ENCODE assay signal across 8 mouse cellular contexts in genomic region chr4:58911831-58912628, GRCm38 (mm10). TPM values are rescaled to one million over a fixed set of nuclear protein-coding genes. Genes with fewer than 3 reads are reported as not detected.
DNase-seq lines count a peak whose midpoint lies in the region; ATAC-seq and TF ChIP-seq lines count a peak whose summit lies in the region.

No protein-coding gene starts in this region.

- TF ChIP-seq CTCF in heart, adult 2 months (IDR thresholded peaks at IDR 0.05) = no peak

- peaks cover 11% of the 10 kb centered on the region for H3K4me1 ChIP-seq in embryonic facial prominence, embryonic 14.5 days (ENCODE audit: control insufficient read depth, insufficient read depth, low read length)
- H3K4me1 ChIP-seq in heart, adult 2 months (ENCODE audit: control insufficient read depth, insufficient read depth, low read length) = peaks cover 9% of the 10 kb centered on the region
- H3K4me1 ChIP-seq in kidney, embryonic 14.5 days (ENCODE audit: control insufficient read depth, insufficient read depth, low read length) = 0 out of 2 replicates have a peak, but pooled peaks cover 6% of the 10 kb centered on the region
- H3K4me1 ChIP-seq in liver, embryonic 12.5 days = peaks cover 54% of the 10 kb centered on the region

- peak overlapping the region; percentile 91 for H3K4me3 ChIP-seq in embryonic facial prominence, embryonic 14.5 days (ENCODE audit: low read depth, low read length)
- peak overlapping the region; percentile 83 for H3K4me3 ChIP-seq in heart, adult 2 months
- H3K4me3 ChIP-seq in kidney, embryonic 14.5 days (ENCODE audit: low read length) = peak overlapping the region; percentile 89
- peak overlapping the region; percentile 99 for H3K4me3 ChIP-seq in liver, embryonic 12.5 days
- H3K4me3 ChIP-seq in myocyte = peak overlapping the region; percentile 67

- no peaks in the 10 kb centered on the region for H3K27me3 ChIP-seq in embryonic facial prominence, embryonic 14.5 days (replicated peaks; ENCODE audit: control insufficient read depth, insufficient read depth, low read length)
- H3K27me3 ChIP-seq in heart, adult 2 months (ENCODE audit: control insufficient read depth, insufficient read depth, low read length) = no peaks in the 10 kb centered on the region
- H3K27me3 ChIP-seq in kidney, embryonic 14.5 days (ENCODE audit: control insufficient read depth, insufficient read depth, low read length) = no peaks in the 10 kb centered on the region
- no peaks in the 10 kb centered on the region for H3K27me3 ChIP-seq in liver, embryonic 12.5 days (replicated peaks)
- H3K27me3 ChIP-seq in myocyte (ENCODE audit: control insufficient read depth, insufficient read depth, insufficient read length) = no peaks in the 10 kb centered on the region

- peak; percentile 74 for ATAC-seq in embryonic facial prominence, embryonic 14.5 days (ENCODE audit: low read depth)
- ATAC-seq in kidney, embryonic 14.5 days (ENCODE audit: low FRiP score, low TSS enrichment) = peak; percentile 82
- ATAC-seq in liver, embryonic 12.5 days = peak; percentile 71

- 0% methylated on average over 34 of the region's 126 CpGs for WGBS in embryonic facial prominence, embryonic 14.5 days
- under 1% methylated on average over 114 of the region's 126 CpGs for WGBS in heart, adult 2 months
- under 1% methylated on average over 84 of the region's 126 CpGs for WGBS in kidney, embryonic 14.5 days
- under 1% methylated on average over 111 of the region's 126 CpGs for WGBS in liver, embryonic 12.5 days (ENCODE audit: insufficient replicate concordance)

- H3K36me3 ChIP-seq in embryonic facial prominence, embryonic 14.5 days (ENCODE audit: control insufficient read depth, insufficient read depth, low read length) = no peaks in the 10 kb centered on the region
- no peaks in the 10 kb centered on the region; the same call in none of the 2 replicates for H3K36me3 ChIP-seq in heart, adult 2 months (ENCODE audit: control insufficient read depth, insufficient read depth, low read length)
- no peaks in the 10 kb centered on the region for H3K36me3 ChIP-seq in kidney, embryonic 14.5 days (ENCODE audit: control insufficient read depth, insufficient read depth, low read length)
- no peaks in the 10 kb centered on the region for H3K36me3 ChIP-seq in liver, embryonic 12.5 days
- no peaks in the 10 kb centered on the region for H3K36me3 ChIP-seq in myocyte (ENCODE audit: control insufficient read depth, insufficient read depth)

- peak overlapping the region; percentile 68 for H3K4me2 ChIP-seq in embryonic facial prominence, embryonic 14.5 days (ENCODE audit: low read depth, low read length)
- peak overlapping the region; percentile 70 for H3K4me2 ChIP-seq in kidney, embryonic 14.5 days (replicated peaks; ENCODE audit: low read depth, low read length)
- peak overlapping the region; percentile 83 for H3K4me2 ChIP-seq in liver, embryonic 12.5 days
- peak overlapping the region; percentile 92 for H3K4me2 ChIP-seq in myocyte (ENCODE audit: low read depth)

- TF ChIP-seq POLR2A in heart, adult 2 months (IDR thresholded peaks at IDR 0.05; ENCODE audit: insufficient read depth, low read depth, low read length) = peak; percentile 30; the same call in 1 of the 2 replicates
- peak; percentile 66 for TF ChIP-seq POLR2A in myocyte (IDR thresholded peaks at IDR 0.05; ENCODE audit: insufficient read length, low read depth)

- TF ChIP-seq EP300 in heart, adult 2 months (IDR thresholded peaks at IDR 0.05; ENCODE audit: insufficient read depth, low read depth, low read length) = no peak

- H3K27ac ChIP-seq in embryonic facial prominence, embryonic 14.5 days (replicated peaks; ENCODE audit: low read depth, low read length) = peak overlapping the region; percentile 97
- H3K27ac ChIP-seq in heart, adult 2 months = peak overlapping the region; percentile 95
- H3K27ac ChIP-seq in kidney, embryonic 14.5 days (ENCODE audit: low read depth, low read length) = peak overlapping the region; percentile 95
- peak overlapping the region; percentile 88 for H3K27ac ChIP-seq in liver, embryonic 12.5 days

- H3K9me3 ChIP-seq in embryonic facial prominence, embryonic 14.5 days (ENCODE audit: control insufficient read depth, low read length) = no peaks in the 10 kb centered on the region
- H3K9me3 ChIP-seq in kidney, embryonic 14.5 days (ENCODE audit: control insufficient read depth, low read length) = no peaks in the 10 kb centered on the region
- no peaks in the 10 kb centered on the region for H3K9me3 ChIP-seq in liver, embryonic 12.5 days (replicated peaks)

- peak overlapping the region; percentile 100 for H3ac ChIP-seq in myocyte (ENCODE audit: control insufficient read depth, insufficient read length)

- peaks cover 2% of the 10 kb centered on the region; the same call in 1 of the 2 replicates for H3K79me2 ChIP-seq in heart, adult 2 months (replicated peaks; ENCODE audit: control insufficient read depth, insufficient read depth, low read length)
- H3K79me2 ChIP-seq in myocyte (ENCODE audit: control insufficient read depth, insufficient read depth) = peaks cover 44% of the 10 kb centered on the region

- peak; percentile 31 for DNase-seq in 416B (ENCODE audit: low read depth)
- DNase-seq in adrenal gland, adult 2 months = peak; percentile 86
- DNase-seq in embryonic facial prominence, embryonic 14.5 days (ENCODE audit: low spot score) = peak; percentile 68
- DNase-seq in heart, adult 2 months = peak; percentile 84
- DNase-seq in spleen, postnatal 4 days (ENCODE audit: low spot score in 2 of 2) = peak; percentile 62 to 84

- intact Hi-C loops in heart, adult 2 months (cut with DNase I) = loop anchor here (5.0 to 10.0 kb wide), 3 partner anchors 90 to 957 kb away; partner anchors contain the start of genes Gm20503 and Txn1

- H3K9ac ChIP-seq in embryonic facial prominence, embryonic 14.5 days (ENCODE audit: low read depth, low read length) = peak overlapping the region; percentile 98
- H3K9ac ChIP-seq in heart, adult 2 months (ENCODE audit: low read depth, low read length) = peak overlapping the region; percentile 95
- peak overlapping the region; percentile 94 for H3K9ac ChIP-seq in kidney, embryonic 14.5 days (ENCODE audit: low read depth, low read length)
- H3K9ac ChIP-seq in liver, embryonic 12.5 days = peak overlapping the region; percentile 98

TF ChIP-seq in myocyte, 11 proteins besides CTCF, POLR2A, EP300 and RAD21:
- TF ChIP-seq POLR2AphosphoS2 (IDR thresholded peaks at IDR 0.05; ENCODE audit: insufficient read length, low read depth) (peak; percentile 24), MYOD1 (IDR thresholded peaks at IDR 0.05; ENCODE audit: control insufficient read depth in 1 of 3, insufficient read length in 2 of 3, low read depth in 2 of 3) (peak in 2 of 3 experiments; percentile 50 to 58), REST (IDR thresholded peaks at IDR 0.05; ENCODE audit: insufficient read depth, insufficient read length) (no peak), MYOG (IDR thresholded peaks at IDR 0.05; ENCODE audit: control insufficient read depth in 1 of 3, insufficient read depth in 1 of 3, insufficient read length in 2 of 3, low read depth in 2 of 3) (peak in 1 of 3 experiments; percentile 2)

RNA-seq across cellular contexts. Expression of gene Ecpas, which starts 0.5 kb away (rescaled TPM):
- 100 to 1,000 TPM; 132 to 194 TPM for total RNA-seq in adrenal gland, adult 2 months (2021)
- polyA plus RNA-seq in adrenal gland, adult 2 months (2012; rRNA removed) = 55.6 and 63.9 TPM in 2 replicates
- polyA plus RNA-seq in embryonic facial prominence, embryonic 14.5 days (2014; fragmentation: Nextera tagmentation; extraction: Ambion mirVana) = 42.4 and 46.5 TPM in 2 replicates
- total RNA-seq in heart, adult 2 months (2021) = 100 to 1,000 TPM; 182 to 219 TPM
- polyA plus RNA-seq in heart, adult 2 months (2012; rRNA removed) = 16.1 and 41.7 TPM in 2 replicates
- polyA plus RNA-seq in kidney, embryonic 14.5 days (2014; fragmentation: Nextera tagmentation; extraction: Ambion mirVana) = 25.0 and 51.2 TPM in 2 replicates
- 30.1 and 35.2 TPM in 2 replicates for polyA plus RNA-seq in liver, embryonic 12.5 days (2016; fragmentation: Nextera tagmentation; extraction: Ambion mirVana)
- polyA plus RNA-seq in myocyte (2012; fragmentation: generic; extraction: Trizol) = 22.4 TPM

RNA-seq across cellular contexts. Expression of gene Zkscan16, which starts 31.4 kb away (rescaled TPM):
- 1 to 10 TPM; 3.1 to 3.5 TPM for total RNA-seq in adrenal gland, adult 2 months (2021)
- 0.17 TPM in 1 of 2 replicates, not detected in the other for polyA plus RNA-seq in adrenal gland, adult 2 months (2012; rRNA removed)
- polyA plus RNA-seq in embryonic facial prominence, embryonic 14.5 days (2014; fragmentation: Nextera tagmentation; extraction: Ambion mirVana) = 0.75 and 0.90 TPM in 2 replicates
- under 1 TPM in 1 of 2 experiments, not detected in 1; 0.14 TPM for total RNA-seq in heart, adult 2 months (2021)
- 0.09 TPM in 1 of 2 replicates, not detected in the other for polyA plus RNA-seq in heart, adult 2 months (2012; rRNA removed)
- 0.54 and 1.2 TPM in 2 replicates for polyA plus RNA-seq in kidney, embryonic 14.5 days (2014; fragmentation: Nextera tagmentation; extraction: Ambion mirVana)
- polyA plus RNA-seq in liver, embryonic 12.5 days (2016; fragmentation: Nextera tagmentation; extraction: Ambion mirVana) = 0.12 and 0.14 TPM in 2 replicates
- polyA plus RNA-seq in myocyte (2012; fragmentation: generic; extraction: Trizol) = not detected

Comparison
In these comparisons a context has a peak if more than half of its experiments do, and no peak if none do; other contexts are left out.
1. Peak in every context shown above with its lines: DNase-seq, ATAC-seq, H3K4me3 ChIP-seq and H3K27ac ChIP-seq.
2. DNase-seq: peak in every context shown above with its lines; median percentile 86 in adrenal gland, adult 2 months; 84 in heart, adult 2 months; 73 in spleen, postnatal 4 days; 68 in embryonic facial prominence, embryonic 14.5 days; 31 in 416B.